Mouse (Mus musculus) layer of hippocampus, postnatal 25 days (tissue): ENCODE results near the gene Olfr1276. TPM values are rescaled to one million over a fixed set of nuclear protein-coding genes. Genes with fewer than 3 reads are reported as not detected.

Source experiments
- DNase-seq, 2 experiments: peaks; one replicate each; pipeline ENCODE4 v3.0.0; 2022; ENCODE audit warnings: mixed read lengths in 2 of 2, low spot score in 1 of 2; ENCODE audit errors: extremely low spot score in 1 of 2
- total RNA-seq, 2 experiments: library from RNA; stranded (reverse); gene quantifications; 2 replicates each; pipeline ENCODE4 v1.2.3; 2021

The Olfr1276 gene
- total RNA-seq: not detected

GRCm38 (mm10) chr2:111254216-111254615 lies at the start of gene Olfr1276:
Gene Olfr1276 (plus strand): TSS chr2:111254516.
- no peak for DNase-seq

GRCm38 (mm10) chr2:111229502-111229901 lies 24.8 kb upstream of the Olfr1276 start, which contains the start of gene 4930430A15Rik:
Gene 4930430A15Rik (minus strand): TSS chr2:111229602.
- DNase-seq: no peak

GRCm38 (mm10) chr2:111235186-111235585 lies 19.1 kb upstream of the Olfr1276 start, which contains the start of gene Olfr1275:
Gene Olfr1275 (minus strand): TSS chr2:111235286.
- no peak for DNase-seq

- DNase-seq: no peak
These were observed 19.7 kb downstream of the Olfr1276 start, which contains the start of gene Olfr1277 for GRCm38 (mm10) chr2:111274006-111274405. Gene Olfr1277 (minus strand): TSS chr2:111274106.

GRCm38 (mm10) chr2:111289836-111290235 lies 35.5 kb downstream of the Olfr1276 start, which contains the start of gene Olfr1278:
Gene Olfr1278 (plus strand): TSS chr2:111290136.
- no peak for DNase-seq

GRCm38 (mm10) chr2:111298541-111298940 lies 44.2 kb downstream of the Olfr1276 start:
- no peak for DNase-seq

GRCm38 (mm10) chr2:111300374-111300773 lies 46.1 kb downstream of the Olfr1276 start, which contains the start of gene Olfr1279:
Gene Olfr1279 (plus strand): TSS chr2:111300635.
- DNase-seq: no peak

Other genes starting within 250 kb of the Olfr1276 start
- not detected for gene Gm13941, start 148.5 kb upstream of the Olfr1276 start, total RNA-seq
- gene Gm15130, start 101.6 kb upstream of the Olfr1276 start, total RNA-seq: not detected
- not detected for gene 4930430A15Rik, start 24.9 kb upstream of the Olfr1276 start, total RNA-seq
- gene Olfr1275, start 19.2 kb upstream of the Olfr1276 start, total RNA-seq: not detected
- gene Olfr1277, start 19.6 kb downstream of the Olfr1276 start, total RNA-seq: not detected
- not detected for gene Olfr1278, start 35.6 kb downstream of the Olfr1276 start, total RNA-seq
- not detected for gene Olfr1279, start 46.1 kb downstream of the Olfr1276 start, total RNA-seq
- gene Olfr1280, start 59.5 kb downstream of the Olfr1276 start, total RNA-seq: not detected
- gene Olfr1281, start 72.0 kb downstream of the Olfr1276 start, total RNA-seq: not detected
- gene Olfr1282, start 81.6 kb downstream of the Olfr1276 start, total RNA-seq: not detected
- gene Olfr1283, start 112.3 kb downstream of the Olfr1276 start, total RNA-seq: not detected
- gene Olfr1284, start 121.0 kb downstream of the Olfr1276 start, total RNA-seq: not detected
- not detected for gene Olfr1286, start 168.6 kb downstream of the Olfr1276 start, total RNA-seq
- not detected for gene Olfr1287, start 194.6 kb downstream of the Olfr1276 start, total RNA-seq
- not detected for gene Olfr1288, start 219.6 kb downstream of the Olfr1276 start, total RNA-seq
- gene Olfr1289, start 226.3 kb downstream of the Olfr1276 start, total RNA-seq: not detected
- not detected for gene Olfr1290, start 239.3 kb downstream of the Olfr1276 start, total RNA-seq
- not detected for gene Olfr1291-ps1, start 242.7 kb downstream of the Olfr1276 start, total RNA-seq